Mouse (Mus musculus) adrenal gland, adult 8-10 months (tissue): ENCODE results near the gene Gpha2. TPM values are rescaled to one million over a fixed set of nuclear protein-coding genes. Genes with fewer than 3 reads are reported as not detected.
A peak's percentile ranks its signal among the peaks of the same experiment; 100 is the strongest.

Source experiments
- DNase-seq: peaks from one replicate; pipeline ENCODE4 v3.0.0; 2022
- total RNA-seq, 4 experiments: library from RNA; stranded (reverse); gene quantifications; 2 replicates each; pipeline ENCODE4 v1.2.4; 2022

The Gpha2 gene
- 10 to 100 TPM; 23.4 to 37.6 (median 29.4) TPM for total RNA-seq

GRCm38 (mm10) chr19:6226135-6226534, at the start of gene Gpha2:
Gene Gpha2, plus strand, starts transcription at chr19:6226380.
- no peak for DNase-seq

- no peak for DNase-seq
Measured at GRCm38 (mm10) chr19:6178775-6179174, 47.4 kb upstream of the Gpha2 start.

- no peak for DNase-seq
Measured at GRCm38 (mm10) chr19:6181629-6182028, 44.6 kb upstream of the Gpha2 start.

- DNase-seq, result no peak
Measured at GRCm38 (mm10) chr19:6182534-6182933, 43.6 kb upstream of the Gpha2 start.

GRCm38 (mm10) chr19:6184131-6184530, 42.0 kb upstream of the Gpha2 start, which contains the start of gene Majin:
Gene Majin, plus strand, starts transcription at chr19:6184388.
- DNase-seq, result no peak

GRCm38 (mm10) chr19:6204265-6204664, 21.9 kb upstream of the Gpha2 start:
- no peak for DNase-seq

- no peak for DNase-seq
Measured at GRCm38 (mm10) chr19:6206716-6207115, 19.5 kb upstream of the Gpha2 start.

GRCm38 (mm10) chr19:6216046-6216705, 10.0 kb upstream of the Gpha2 start:
- no peak for DNase-seq

- no peak for DNase-seq
Measured at GRCm38 (mm10) chr19:6218606-6219005, 7.6 kb upstream of the Gpha2 start.

GRCm38 (mm10) chr19:6226763-6227162, 583 bp downstream of the Gpha2 start:
- DNase-seq, result peak; percentile 80

- DNase-seq, result no peak
Measured at GRCm38 (mm10) chr19:6227864-6228263, 1.7 kb downstream of the Gpha2 start.

- DNase-seq, result peak; percentile 85
Measured at GRCm38 (mm10) chr19:6230411-6230810, 4.2 kb downstream of the Gpha2 start.

- no peak for DNase-seq
Measured at GRCm38 (mm10) chr19:6231036-6231435, 4.9 kb downstream of the Gpha2 start.

GRCm38 (mm10) chr19:6233647-6234046, 7.5 kb downstream of the Gpha2 start:
- no peak for DNase-seq

- DNase-seq, result peak; percentile 72
Measured at GRCm38 (mm10) chr19:6234337-6235083, 8.3 kb downstream of the Gpha2 start.

- DNase-seq, result peak; percentile 94
Measured at GRCm38 (mm10) chr19:6235084-6236052, 9.2 kb downstream of the Gpha2 start, which contains the start of gene Ppp2r5b. Gene Ppp2r5b, minus strand, starts transcription at chr19:6235872.

- peak; percentile 92 for DNase-seq
Measured at GRCm38 (mm10) chr19:6236053-6236441, 9.9 kb downstream of the Gpha2 start.

- no peak for DNase-seq
Measured at GRCm38 (mm10) chr19:6236842-6237241, 10.7 kb downstream of the Gpha2 start.

- DNase-seq, result no peak
Measured at GRCm38 (mm10) chr19:6238740-6239139, 12.6 kb downstream of the Gpha2 start.

- DNase-seq, result no peak
Measured at GRCm38 (mm10) chr19:6240136-6240535, 14.0 kb downstream of the Gpha2 start.

- DNase-seq, result no peak
Measured at GRCm38 (mm10) chr19:6240725-6241124, 14.5 kb downstream of the Gpha2 start.

- DNase-seq, result peak; percentile 99
Measured at GRCm38 (mm10) chr19:6241274-6242107, 15.3 kb downstream of the Gpha2 start, which contains the start of gene Atg2a. Gene Atg2a, plus strand, starts transcription at chr19:6241668.
